Mouse (Mus musculus) mesoderm, embryonic 11.5 days (tissue): ENCODE measurements around the gene Dhtkd1.

Experiments
- DNase-seq: peaks from one replicate; pipeline ENCODE4 v3.0.0-alpha.2; 2012; ENCODE audit warnings: low read depth, low spot score

Gene Dhtkd1

DNA sequence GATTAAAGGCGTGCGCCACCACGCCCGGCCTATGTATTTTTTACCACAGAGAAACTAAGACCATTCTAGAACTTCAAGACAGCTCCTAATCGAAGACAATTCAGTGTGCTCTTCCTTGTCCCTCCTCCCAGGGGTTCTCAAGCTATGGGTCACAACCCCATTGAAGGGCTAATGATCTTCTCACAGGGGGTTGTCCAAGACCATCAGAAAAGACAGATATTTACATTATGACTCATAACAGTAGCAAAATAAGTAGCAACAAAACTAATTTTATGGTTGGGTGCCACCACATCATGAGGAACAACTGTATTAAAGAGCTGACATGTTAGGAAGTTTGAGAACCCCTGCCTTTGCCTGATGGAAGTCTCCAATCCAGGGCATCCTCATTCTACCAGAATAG, 10.7 kb downstream of the Dhtkd1 start:
- DNase-seq: no peak

GRCm38 (mm10) chr2:5930291-5931054, 12.1 kb downstream of the Dhtkd1 start:
- DNase-seq: no peak

DNA sequence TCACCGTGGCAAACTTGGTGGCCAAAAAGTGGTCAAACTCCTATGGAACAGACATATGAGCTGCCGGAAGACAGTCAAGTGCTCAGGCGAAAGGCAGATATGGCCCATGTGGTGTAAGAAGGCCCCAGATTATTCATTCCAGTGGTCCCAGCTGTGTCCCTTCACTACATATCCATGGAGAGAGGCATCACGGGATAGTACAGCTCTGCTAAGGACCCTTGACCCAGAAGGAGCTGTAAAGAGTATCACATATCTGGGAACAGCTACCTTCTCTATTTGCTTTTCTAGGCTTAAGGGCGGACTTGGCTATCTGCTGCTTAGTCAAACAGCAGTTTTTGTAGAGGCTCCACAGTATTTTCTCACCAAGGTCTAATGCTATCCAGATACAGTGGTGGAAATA, 12.8 kb downstream of the Dhtkd1 start:
- no peak for DNase-seq

DNA sequence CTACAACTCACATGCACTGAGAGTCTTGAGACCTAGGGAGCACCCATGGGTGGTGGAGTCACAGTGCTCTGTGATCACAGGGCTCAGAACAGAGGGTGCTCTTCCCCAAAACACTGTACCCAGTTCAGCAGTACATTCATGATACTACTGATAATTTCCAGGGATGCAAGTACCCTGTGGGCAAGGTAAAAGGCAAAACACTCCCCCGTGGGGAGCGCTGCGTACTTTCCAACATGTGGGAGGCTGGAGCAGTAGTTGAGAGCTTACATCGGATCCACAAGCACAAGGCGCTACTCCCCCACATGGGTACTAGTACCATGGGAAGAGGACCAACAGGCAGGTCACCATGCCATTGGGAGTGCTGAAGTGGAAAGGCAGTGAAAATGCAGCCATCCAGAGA, 15.1 kb downstream of the Dhtkd1 start:
- no peak for DNase-seq

DNA sequence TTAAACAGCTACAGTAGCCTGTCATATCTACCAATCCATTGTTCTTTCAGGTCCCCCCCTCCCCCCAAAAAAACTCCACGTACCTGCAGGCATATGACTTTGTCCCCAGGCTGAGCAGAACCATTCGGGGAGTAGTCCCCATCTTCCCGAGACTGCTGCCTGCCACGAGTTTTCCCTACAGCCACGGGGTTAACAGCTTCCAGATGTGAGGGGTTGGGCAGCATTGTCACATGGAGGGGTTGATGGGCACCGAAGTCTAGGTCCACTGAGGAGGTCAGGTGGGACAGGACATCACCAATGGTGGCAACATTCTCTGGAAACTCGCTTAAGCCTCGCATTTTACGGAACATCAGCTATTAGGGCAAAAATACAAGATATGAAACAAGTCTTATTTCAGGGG, 18.8 kb downstream of the Dhtkd1 start:
- peak; percentile 19 for DNase-seq

DNA sequence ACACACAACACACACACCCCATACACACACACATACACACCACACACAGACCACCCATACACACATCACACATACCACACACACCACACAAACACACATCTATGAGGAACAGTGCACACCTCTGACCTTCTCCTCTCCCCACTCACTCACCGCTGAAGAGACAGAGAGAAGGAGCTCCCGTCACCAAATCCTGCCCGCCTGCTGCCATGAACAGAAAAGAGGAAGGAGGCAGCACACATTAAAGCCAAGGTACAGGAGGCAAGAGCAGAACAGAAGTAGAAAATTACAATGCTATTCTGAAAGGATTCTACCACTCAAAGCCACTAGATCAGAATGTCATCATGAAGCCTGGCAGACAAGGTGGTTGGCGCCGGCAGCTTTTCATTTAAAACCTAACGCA, 19.8 kb downstream of the Dhtkd1 start:
- DNase-seq: no peak

GRCm38 (mm10) chr2:5911282-5911965, 31.2 kb downstream of the Dhtkd1 start:
- DNase-seq: no peak

GRCm38 (mm10) chr2:5906625-5907024, 36.0 kb downstream of the Dhtkd1 start:
- peak; percentile 61 for DNase-seq

DNA sequence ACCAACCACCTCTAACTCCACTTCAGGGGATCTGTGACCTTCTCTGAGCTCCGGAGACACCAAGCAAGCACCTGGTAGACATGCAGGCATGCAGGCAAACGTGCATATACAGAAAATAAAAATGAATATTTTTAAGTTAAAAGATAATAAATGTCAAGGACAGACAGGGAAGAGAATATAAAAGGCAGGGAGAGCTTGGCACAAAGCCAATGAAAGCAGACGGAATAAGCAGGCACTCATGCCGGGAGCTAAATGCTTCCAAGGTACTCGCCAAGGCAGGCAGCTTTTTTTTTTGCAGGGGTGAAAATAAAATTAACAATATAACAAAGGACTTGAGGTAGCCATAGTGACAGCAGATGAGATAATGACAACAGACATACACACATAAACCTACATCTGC, 36.5 kb downstream of the Dhtkd1 start:
- DNase-seq: peak; percentile 12

DNA sequence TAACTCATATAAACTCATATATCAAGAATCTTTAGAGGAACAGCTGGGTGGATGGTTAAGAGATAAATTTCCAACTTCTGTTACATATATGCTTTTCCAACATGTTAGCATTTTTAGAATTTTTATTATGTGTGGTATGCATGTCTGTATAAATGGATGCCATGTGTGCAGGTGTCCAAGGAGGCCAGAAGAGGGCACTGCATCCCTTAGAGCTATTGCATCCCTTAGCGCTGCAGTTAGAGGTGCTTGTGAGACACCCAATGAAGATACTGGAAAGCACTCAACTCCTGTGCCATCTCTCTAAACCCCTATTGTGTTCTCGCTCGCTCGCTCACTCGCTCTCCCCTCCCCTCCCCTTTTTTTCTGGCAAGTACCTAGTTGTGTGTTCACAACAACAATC, 42.4 kb downstream of the Dhtkd1 start:
- DNase-seq: no peak

GRCm38 (mm10) chr2:5894843-5895570, 47.6 kb downstream of the Dhtkd1 start, which contains the start of gene Sec61a2:
TSS of gene Sec61a2 (minus strand) at chr2:5895432.
- peak; percentile 98 for DNase-seq

- no peak for DNase-seq
These were observed 48.3 kb downstream of the Dhtkd1 start for GRCm38 (mm10) chr2:5894296-5894695.

- DNase-seq: no peak
These were observed 53.2 kb downstream of the Dhtkd1 start for GRCm38 (mm10) chr2:5889412-5889811.

DNA sequence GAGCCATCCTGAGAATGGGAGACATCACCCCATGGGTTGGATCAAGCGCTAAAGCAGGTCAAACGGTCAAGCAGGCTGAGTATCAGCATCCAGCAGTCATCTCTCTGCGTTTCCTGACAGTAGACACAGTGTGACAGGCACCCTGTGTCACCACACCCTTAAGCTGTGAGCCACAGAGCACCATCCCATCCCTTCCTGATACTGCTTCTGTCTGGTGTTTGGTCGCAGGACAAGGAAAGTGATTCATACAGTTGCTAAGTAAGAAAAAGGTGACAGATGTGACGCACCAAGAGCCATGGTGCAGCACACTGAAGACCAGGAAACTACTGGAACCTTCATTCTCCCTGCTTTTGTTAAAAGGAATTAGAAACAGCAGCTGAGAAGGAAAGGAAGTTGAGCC, 53.7 kb downstream of the Dhtkd1 start:
- no peak for DNase-seq

GRCm38 (mm10) chr2:5877446-5877845, 65.1 kb downstream of the Dhtkd1 start:
- no peak for DNase-seq

GRCm38 (mm10) chr2:5869746-5870145, 72.8 kb downstream of the Dhtkd1 start:
- no peak for DNase-seq

DNA sequence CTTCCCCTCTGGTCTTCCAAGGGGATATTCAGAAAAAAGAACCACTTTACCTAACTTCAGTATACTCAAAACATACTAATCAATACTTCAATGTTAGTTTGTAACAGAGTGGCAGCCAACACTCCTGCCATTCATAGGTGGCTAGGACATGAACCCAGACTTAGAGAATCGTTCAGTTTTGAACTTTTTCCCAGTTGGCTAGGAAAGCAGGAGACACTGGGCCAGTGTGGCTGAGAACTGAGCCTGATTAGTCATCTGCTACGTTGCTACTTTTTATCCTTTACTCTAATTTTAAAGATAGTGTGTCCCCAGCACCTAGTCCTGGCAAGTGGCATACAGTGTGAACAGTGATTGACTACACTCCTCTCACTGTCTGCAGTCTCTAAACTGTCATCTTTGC, 74.9 kb downstream of the Dhtkd1 start:
- DNase-seq: no peak

GRCm38 (mm10) chr2:5862834-5863233, 79.8 kb downstream of the Dhtkd1 start, which contains the start of gene Gm13199:
TSS of gene Gm13199 (minus strand) at chr2:5862934.
- no peak for DNase-seq

DNA sequence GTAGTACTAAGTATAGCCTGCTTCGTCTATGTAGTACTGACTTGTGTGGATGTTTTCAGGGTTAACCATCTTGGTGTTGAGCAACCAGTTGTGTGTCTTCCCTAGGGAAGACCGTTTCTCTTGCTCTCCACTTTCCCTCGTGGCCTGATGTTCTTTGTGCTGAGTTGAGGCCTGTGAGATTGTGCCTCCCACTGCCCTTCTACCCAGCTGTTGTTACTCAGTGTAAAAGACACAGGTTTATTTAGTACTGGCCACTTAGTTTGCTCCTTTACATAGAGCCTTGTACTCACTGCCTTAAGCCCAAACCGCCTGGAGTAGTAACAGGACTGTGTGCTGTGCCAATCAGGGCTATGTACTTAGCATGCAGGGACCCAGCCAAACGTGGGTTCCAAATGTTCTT, 90.7 kb downstream of the Dhtkd1 start:
- no peak for DNase-seq

- DNase-seq: no peak
These were observed 91.5 kb downstream of the Dhtkd1 start for GRCm38 (mm10) chr2:5851116-5851515.
